Mouse (Mus musculus) retina, postnatal 1 day (tissue): ENCODE data around the gene Jag1.

ENCODE experiments used
- DNase-seq: peaks from one replicate; pipeline ENCODE4 v3.0.0-alpha.2; 2012

Gene Jag1

GRCm38 (mm10) chr2:137116025-137116674, at the start of gene Jag1:
TSS of gene Jag1 (minus strand) at chr2:137116644.
- DNase-seq: peak; percentile 49

DNA sequence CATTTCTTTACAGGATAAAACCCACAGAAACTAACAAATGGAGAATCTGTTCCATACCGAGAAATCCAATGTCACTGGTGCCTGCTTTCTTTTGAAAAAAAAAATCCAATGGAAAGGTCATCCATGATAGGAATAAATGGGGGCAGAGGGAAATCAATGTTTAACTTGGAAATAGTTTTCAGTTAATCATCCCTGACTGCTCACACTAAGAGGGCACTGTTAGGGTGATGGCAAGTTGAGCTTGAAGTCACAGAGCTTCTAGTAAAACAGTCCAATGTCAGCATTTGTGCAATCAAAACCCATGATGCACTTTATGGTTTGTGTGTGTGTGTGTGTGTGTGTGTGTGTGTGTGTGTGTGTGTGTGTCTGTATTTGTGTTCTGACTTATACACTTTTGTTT, 39.6 kb upstream of the Jag1 start:
- no peak for DNase-seq

DNA sequence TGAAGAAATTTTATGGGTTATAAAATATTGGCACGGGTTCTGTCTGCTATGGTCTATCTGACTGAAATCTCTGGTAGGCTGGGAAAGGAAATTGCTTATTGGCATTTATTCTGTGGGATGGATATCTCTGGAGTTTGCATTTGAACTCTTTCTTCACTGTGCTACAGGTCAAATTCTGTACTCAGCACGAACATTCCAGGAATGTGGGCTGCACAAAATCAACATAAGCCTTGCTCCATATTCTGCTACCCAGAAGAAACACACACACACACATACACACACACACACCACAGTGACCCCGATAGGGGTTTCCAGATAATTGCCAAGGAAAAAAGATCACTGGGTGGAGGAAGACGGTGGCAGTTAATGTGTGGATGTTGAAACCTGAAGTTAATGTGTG, 37.4 kb upstream of the Jag1 start:
- no peak for DNase-seq

DNA sequence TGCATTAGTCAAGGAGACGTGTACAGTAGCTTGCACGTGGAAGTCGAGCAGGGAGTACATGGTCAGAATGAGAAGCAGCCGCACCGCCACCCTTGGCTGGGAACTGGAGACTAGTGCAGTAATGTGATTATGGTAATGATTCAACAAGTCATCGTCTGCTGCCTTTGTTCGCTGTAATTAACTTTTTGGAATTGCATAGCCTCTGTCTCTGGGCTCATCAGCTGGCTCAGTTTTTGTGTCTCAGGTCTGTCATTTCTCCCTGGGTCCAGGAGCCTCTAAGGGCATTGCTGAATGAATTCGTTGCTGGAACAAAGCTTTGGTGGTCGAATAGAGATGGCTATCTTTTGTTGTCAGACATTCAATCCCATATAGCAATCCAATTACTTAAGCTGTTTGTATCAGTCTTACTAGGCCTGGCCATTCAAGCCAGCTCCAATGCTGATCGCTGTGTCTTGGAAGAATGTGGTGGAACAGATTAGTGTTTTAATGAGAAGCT, 36.8 kb upstream of the Jag1 start:
- DNase-seq: peak; percentile 35

- DNase-seq: no peak
Observed at GRCm38 (mm10) chr2:137150953-137151352, 34.5 kb upstream of the Jag1 start.

DNA sequence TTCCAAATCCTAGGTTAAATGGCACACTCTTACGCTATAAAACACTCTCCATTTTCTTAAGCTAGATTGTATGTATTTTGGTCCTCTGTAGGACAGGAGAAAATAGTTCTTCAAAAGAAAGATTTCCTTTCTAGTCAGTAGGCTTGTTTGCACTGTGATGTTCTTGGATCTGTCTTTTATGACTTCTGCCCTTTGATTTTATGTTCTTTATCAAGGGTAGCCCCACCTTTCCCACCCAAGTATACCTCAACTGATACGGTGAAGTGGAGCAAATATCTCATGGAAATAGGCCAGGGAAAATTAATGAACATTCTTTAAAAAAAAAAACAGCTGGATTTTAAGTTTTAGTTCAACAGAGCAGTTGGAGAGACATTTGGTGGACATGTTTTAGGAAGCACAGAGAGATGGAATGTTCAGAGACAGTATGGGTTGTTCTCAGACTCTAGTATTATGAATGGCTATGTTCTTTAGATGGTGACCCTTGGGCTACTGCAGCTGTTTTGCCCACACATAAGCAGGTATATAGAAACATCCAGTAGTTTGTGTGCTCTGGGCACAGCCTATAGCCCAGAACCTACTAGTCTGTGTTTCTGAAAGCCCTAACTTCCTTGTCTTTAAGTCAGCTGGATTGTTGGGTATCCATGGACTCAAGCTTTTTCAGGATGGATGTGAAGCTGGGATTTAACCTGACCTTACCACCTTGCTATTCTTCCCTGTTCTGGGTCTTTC, 30.7 kb upstream of the Jag1 start:
- no peak for DNase-seq

DNA sequence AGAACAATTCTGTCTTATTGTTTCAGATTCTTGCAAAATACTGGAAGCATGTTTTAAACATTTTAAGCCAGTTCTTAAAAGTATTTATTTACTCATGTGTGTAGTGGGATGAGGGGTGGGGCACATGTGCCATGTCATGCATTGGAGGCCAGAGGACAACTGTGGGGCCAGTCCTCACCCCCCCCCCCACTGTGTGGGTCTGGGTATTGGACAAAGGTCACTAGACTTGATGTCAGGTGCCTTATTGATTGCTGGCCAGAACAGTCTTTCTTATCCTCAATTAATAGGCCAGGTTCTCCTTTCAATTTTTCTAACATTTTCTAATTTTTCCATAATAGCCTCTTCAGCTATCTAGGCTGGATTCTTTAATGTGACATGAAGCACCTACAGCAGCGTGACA, 21.6 kb upstream of the Jag1 start:
- DNase-seq: no peak

DNA sequence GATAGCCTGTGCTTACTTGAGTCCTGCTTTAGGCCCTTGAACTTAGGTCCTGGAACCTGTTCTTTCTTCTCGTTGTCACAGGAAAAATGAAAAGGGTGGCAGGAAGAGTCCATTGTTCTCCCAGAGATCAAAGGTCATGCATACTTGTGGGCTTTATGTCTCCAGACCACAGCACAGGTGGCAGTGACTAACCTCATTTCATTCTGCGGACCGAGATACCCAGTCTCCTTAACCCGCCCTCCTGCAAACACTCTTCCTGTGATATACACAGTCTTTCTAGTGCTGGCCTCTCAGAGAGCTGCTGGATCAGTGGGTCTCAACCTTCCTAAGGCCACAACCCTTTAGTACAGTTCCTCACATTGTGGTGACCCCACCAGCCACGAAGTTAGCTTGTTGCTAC, 17.6 kb upstream of the Jag1 start:
- DNase-seq: no peak

GRCm38 (mm10) chr2:137124861-137125260, 8.4 kb upstream of the Jag1 start:
- no peak for DNase-seq

- peak; percentile 86 for DNase-seq
Observed at GRCm38 (mm10) chr2:137117321-137117690, 862 bp upstream of the Jag1 start.

GRCm38 (mm10) chr2:137116675-137117320, 354 bp upstream of the Jag1 start:
- peak; percentile 95 for DNase-seq

DNA sequence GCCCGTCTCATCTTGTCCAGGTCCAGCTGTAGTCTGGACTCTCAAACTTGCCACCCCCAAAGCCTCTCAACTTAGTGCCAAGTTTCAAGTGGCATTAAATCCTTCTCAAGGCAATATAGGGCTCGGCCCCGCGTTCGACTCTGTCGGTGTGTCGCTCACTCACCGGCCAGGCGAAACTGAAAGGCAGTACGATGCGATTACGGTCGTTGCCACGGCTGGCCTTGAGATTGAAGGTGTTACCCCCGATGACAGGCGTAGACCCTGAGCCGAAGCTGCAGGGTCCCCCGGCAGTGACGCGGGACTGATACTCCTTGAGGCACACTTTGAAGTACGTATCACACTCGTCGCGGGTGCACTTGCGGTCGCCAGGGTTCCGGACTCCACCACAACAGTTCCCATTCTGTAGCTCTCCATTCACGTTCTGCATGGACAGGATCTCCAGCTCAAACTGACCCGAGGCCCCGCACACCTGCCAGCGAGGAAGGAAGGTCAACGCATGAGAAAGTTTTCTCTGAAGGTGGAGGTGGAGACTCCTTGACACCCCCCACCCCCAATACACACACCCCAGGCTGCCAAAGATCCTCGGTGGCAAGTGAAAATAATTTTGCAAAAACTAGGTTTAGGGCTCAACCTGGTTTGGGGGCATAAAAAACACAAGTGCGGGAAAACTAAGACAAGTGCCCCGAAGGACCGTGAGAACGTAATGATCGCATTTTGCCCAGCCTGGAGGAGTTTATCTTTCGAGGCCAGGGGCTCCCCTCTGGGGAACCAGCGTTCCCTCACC, 1.0 kb downstream of the Jag1 start:
- DNase-seq: peak; percentile 41

DNA sequence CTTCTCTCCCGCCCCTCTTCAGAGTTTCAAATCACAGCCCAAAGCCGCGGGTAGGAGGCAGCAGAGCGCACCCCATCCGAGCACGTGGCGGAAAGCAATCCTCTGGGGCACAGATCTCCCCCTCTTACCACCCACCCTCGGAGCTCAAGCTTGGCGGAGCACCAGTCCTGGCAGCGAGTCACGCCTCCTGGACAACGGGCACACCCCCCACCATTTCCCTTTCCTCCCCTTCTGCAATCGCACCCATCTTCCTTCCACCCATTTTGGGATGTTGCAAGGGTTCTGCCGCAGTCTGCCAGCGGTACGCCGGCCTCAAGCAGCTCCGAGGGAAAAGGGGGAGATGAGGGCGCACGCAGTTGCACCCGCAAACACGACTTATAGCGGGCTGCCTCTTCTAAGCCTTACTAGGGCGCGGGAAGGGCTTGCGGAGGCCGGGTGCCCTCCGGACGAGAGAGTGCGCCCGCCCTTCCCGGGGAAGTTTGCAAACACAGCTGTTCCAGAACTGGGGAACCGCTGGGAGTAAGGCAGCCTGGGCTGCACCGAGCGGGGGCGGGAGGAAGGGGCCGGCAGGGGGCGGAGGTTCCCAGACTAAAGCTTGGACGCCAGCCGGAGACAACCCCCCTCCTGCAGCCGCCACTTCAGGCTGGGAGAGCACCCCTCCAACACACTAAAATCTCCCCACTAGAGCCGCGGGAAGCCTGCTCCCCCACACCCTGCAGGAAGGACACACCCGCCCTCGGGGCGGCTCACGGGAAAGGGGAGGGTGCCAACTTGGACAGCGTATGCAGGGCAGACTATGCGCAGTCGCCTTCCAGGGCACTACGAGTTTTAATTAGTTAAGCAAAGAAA, 2.0 kb downstream of the Jag1 start:
- DNase-seq: peak; percentile 86

DNA sequence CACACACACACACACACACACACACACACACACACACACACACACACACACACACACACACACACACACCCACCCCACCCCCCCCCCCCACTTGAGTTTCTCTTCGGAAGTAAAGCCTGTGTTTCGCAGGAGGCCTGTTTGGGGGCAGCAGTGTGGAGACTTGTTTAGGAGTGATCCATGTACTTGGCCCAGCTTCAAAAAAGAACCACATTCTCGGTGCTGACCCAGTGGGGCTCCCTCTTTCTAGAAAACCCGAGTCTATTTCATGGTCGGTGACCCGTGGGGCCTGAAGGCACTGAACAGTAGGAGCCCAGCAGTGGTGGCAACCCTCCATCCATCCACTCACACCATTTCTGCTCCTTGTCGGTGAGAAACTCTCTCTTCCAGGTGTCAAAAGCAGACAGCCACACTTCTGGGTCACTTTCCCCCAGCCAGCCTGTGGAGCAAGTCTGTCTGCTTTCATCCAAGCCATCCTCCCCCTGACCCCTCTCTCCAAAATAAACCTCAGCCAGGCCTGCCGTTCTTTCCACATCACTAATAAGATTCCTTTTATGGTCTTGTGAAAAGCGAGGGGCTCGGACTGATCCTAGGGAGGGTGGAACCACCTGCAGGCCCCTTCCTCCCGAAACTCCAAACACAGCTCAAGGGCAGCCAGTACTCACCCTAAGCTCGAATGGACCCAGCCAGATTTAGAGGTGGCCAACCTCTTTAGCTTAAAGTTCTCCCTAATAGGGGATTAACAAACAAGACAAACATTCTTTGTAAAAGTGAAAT, 3.0 kb downstream of the Jag1 start:
- peak; percentile 25 for DNase-seq

DNA sequence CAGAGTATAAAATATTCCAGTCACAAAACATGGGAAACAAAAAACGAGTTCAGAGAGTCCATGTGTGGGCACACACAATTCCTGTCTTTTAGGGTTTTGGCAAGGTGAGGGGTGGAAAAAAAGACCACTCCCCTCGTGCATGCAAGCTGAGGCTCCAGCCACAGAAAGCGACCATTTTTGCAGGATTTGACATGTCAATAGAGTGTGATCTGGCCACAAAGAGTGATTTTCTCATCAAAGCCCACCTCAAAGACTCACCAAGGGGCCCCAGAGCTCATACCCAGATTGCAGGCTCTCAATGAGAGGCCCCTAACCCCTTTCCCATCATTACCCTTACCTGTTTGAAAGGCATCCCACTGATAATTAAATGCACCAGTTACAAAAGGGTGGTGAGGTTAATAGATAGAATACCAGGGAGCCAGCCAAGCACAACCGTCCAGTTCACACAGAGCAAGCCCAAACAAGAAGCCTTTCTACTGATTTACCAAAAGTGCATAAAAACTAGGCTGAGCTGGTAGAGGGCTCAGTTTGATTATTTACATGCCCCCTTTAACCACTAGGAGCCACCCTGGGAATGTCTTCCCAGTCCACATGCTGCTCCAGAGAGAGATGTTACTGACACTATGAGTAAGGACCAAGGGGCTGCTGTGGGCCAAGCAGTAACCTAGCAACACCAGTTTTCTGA, 6.1 kb downstream of the Jag1 start:
- peak; percentile 35 for DNase-seq

DNA sequence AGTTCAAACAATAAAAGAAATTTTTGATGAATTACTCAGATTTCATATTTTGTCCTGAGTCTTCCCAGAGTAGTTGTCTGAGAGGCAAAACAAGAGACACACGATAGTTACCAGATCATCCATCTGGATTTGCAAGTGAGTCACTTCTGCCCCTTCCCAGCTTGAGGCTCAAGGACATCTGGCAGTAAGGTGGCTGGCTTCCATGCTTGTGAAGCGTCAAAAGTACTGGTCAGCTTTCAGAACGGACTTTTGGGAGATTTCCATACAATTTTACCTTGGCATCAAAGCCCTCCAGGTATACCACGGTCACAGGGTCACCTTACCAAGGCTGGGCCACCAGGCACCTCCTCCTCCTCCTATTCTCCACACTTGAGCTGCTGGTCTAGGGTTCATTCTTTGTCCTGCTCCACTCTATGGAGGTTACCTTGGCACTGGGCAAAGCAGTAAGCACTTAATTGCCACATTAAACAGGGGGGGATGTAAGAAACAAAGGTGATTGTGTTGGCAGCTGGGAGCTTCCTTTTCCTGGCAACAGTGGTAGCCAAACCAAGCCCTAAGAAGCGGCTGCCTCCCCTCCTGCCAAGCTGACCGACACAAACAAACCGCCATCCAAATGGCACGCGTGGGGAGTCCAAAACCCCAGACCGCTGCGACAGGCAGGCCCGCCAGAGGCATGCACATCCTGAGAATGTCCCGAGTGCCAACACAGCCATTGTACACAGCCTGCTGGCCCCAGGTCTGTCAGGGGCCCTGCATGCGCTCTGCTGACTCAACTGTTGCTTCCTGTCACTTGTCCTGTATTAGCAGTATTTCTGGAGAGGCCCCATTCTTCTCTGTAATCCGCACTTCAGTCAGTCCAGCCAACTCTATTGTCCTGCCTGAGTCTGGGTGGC, 6.9 kb downstream of the Jag1 start:
- DNase-seq: peak; percentile 34

DNA sequence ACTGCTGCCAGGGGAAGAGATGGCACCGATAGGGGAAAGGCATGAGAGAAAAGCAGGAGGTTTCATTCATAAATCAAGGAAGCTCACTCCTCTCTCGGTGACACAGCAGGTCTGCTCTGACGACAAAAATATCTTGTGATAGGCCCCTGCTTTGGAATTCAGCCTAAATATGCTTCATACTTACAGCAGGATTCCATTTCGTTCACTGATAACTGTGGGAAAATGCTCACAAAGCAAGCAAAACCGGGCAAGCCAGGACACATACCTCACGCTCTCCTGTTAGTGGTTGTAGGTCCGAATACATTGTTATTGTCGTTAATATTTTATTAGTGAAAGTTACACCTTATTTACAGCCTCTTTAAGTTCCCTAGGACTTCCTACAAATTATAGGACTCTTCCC, 8.5 kb downstream of the Jag1 start:
- no peak for DNase-seq

DNA sequence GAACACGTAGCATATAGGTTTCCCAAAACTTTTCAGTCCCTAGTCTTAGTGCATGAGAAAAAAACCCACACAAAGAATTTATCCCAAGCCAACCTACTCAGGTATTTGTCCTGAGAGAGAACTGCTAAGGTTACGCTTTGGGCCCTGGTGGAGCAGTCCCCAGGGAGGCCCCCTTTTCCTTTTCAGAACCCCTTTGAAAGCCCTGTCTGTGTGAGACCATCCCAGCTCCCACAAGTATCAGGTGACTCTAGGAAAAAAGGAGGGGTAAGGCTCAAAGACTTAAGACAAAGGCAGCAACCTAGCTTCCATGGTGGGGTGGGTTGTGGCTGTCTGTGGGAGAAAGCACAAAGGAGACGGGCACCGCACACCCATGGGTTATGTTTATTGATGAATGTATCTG, 9.2 kb downstream of the Jag1 start:
- DNase-seq: no peak

GRCm38 (mm10) chr2:137101074-137101473, 15.4 kb downstream of the Jag1 start:
- peak; percentile 61 for DNase-seq
